Mouse (Mus musculus): Measurements from ENCODE around the gene Olfr826. TPM values are rescaled to one million over a fixed set of nuclear protein-coding genes. Genes with fewer than 3 reads are reported as not detected.
A peak's percentile ranks its signal among the peaks of the same experiment; 100 is the strongest.

The Olfr826 gene
- polyA plus RNA-seq (2014; fragmentation: Nextera tagmentation; extraction: Ambion mirVana): not detected in 2 replicates

GRCm38 (mm10) chr10:130184086-130184485 is at the start of gene Olfr826:
TSS of gene Olfr826 (minus strand) at chr10:130184186.
- H3K36me3 ChIP-seq (ENCODE audit: control insufficient read depth, insufficient read depth, low read length): no peaks in the 10 kb centered on the region
- no peak within 1 kb of the TSS for H3K9ac ChIP-seq (ENCODE audit: low read length)
- no peaks in the 10 kb centered on the region for H3K9me3 ChIP-seq (ENCODE audit: control insufficient read depth, low read length)
- ATAC-seq (ENCODE audit: insufficient read depth, low FRiP score, low TSS enrichment) (no peak), DNase-seq (ENCODE audit: low spot score) (no peak)
- H3K27ac ChIP-seq (ENCODE audit: low read depth, low read length): no peak within 1 kb of the TSS
- H3K4me2 ChIP-seq (ENCODE audit: low read depth): no peak within 1 kb of the TSS
- no peaks in the 10 kb centered on the region for H3K27me3 ChIP-seq (ENCODE audit: control insufficient read depth, insufficient read depth, low read length)
- WGBS: 66% methylated on average over 1 of the region's 1 CpGs
- no peaks in the 10 kb centered on the region for H3K4me1 ChIP-seq (ENCODE audit: control insufficient read depth, insufficient read depth, low read length)
- H3K4me3 ChIP-seq (ENCODE audit: low read depth, low read length): no peak within 1 kb of the TSS

- H3K9ac ChIP-seq (ENCODE audit: low read length): no peak overlapping the region
- no peaks in the 10 kb centered on the region for H3K36me3 ChIP-seq (ENCODE audit: control insufficient read depth, insufficient read depth, low read length)
- H3K4me1 ChIP-seq (ENCODE audit: control insufficient read depth, insufficient read depth, low read length): no peaks in the 10 kb centered on the region
- DNase-seq (ENCODE audit: low spot score) (no peak), ATAC-seq (ENCODE audit: insufficient read depth, low FRiP score, low TSS enrichment) (no peak)
- no peak overlapping the region for H3K27ac ChIP-seq (ENCODE audit: low read depth, low read length)
- no peak overlapping the region for H3K4me3 ChIP-seq (ENCODE audit: low read depth, low read length)
- H3K27me3 ChIP-seq (ENCODE audit: control insufficient read depth, insufficient read depth, low read length): no peaks in the 10 kb centered on the region
- H3K9me3 ChIP-seq (ENCODE audit: control insufficient read depth, low read length): no peaks in the 10 kb centered on the region
- no peak overlapping the region for H3K4me2 ChIP-seq (ENCODE audit: low read depth)
- WGBS: 67% methylated on average over 1 of the region's 1 CpGs
Observed at GRCm38 (mm10) chr10:130232117-130232516, 48.1 kb upstream of the Olfr826 start.

- 87% methylated on average over 5 of the region's 5 CpGs for WGBS
- DNase-seq (ENCODE audit: low spot score): no peak
Observed at GRCm38 (mm10) chr10:130229584-130229983, 45.6 kb upstream of the Olfr826 start.

GRCm38 (mm10) chr10:130228246-130228645 is 44.3 kb upstream of the Olfr826 start:
- no peaks in the 10 kb centered on the region for H3K9me3 ChIP-seq (ENCODE audit: control insufficient read depth, low read length)
- no peak overlapping the region for H3K9ac ChIP-seq (ENCODE audit: low read length)
- ATAC-seq (ENCODE audit: insufficient read depth, low FRiP score, low TSS enrichment): peak; percentile 80
- H3K27me3 ChIP-seq (ENCODE audit: control insufficient read depth, insufficient read depth, low read length): no peaks in the 10 kb centered on the region
- H3K27ac ChIP-seq (ENCODE audit: low read depth, low read length): no peak overlapping the region
- H3K4me3 ChIP-seq (ENCODE audit: low read depth, low read length): no peak overlapping the region
- H3K4me2 ChIP-seq (ENCODE audit: low read depth): no peak overlapping the region
- peak; percentile 67 for DNase-seq (ENCODE audit: low spot score)
- no peaks in the 10 kb centered on the region for H3K4me1 ChIP-seq (ENCODE audit: control insufficient read depth, insufficient read depth, low read length)
- WGBS: 0% methylated on average over 1 of the region's 1 CpGs
- H3K36me3 ChIP-seq (ENCODE audit: control insufficient read depth, insufficient read depth, low read length): no peaks in the 10 kb centered on the region

More at GRCm38 (mm10) chr10:130229584-130229983, 45.6 kb upstream of the Olfr826 start:
- H3K4me3 ChIP-seq (ENCODE audit: low read depth, low read length): no peak overlapping the region
- H3K4me1 ChIP-seq (ENCODE audit: control insufficient read depth, insufficient read depth, low read length): no peaks in the 10 kb centered on the region
- no peaks in the 10 kb centered on the region for H3K9me3 ChIP-seq (ENCODE audit: control insufficient read depth, low read length)
- H3K36me3 ChIP-seq (ENCODE audit: control insufficient read depth, insufficient read depth, low read length): no peaks in the 10 kb centered on the region
- no peak for ATAC-seq (ENCODE audit: insufficient read depth, low FRiP score, low TSS enrichment)
- H3K4me2 ChIP-seq (ENCODE audit: low read depth): no peak overlapping the region
- H3K27ac ChIP-seq (ENCODE audit: low read depth, low read length): no peak overlapping the region
- H3K27me3 ChIP-seq (ENCODE audit: control insufficient read depth, insufficient read depth, low read length): no peaks in the 10 kb centered on the region
- H3K9ac ChIP-seq (ENCODE audit: low read length): no peak overlapping the region

- Histone ChIP-seq H3K4me2 (ENCODE audit: low read depth) (no peak overlapping the region), H3K27me3 (ENCODE audit: control insufficient read depth, insufficient read depth, low read length) (no peaks in the 10 kb centered on the region), H3K4me1 (ENCODE audit: control insufficient read depth, insufficient read depth, low read length) (no peaks in the 10 kb centered on the region), H3K36me3 (ENCODE audit: control insufficient read depth, insufficient read depth, low read length) (no peaks in the 10 kb centered on the region), H3K9ac (ENCODE audit: low read length) (no peak overlapping the region), H3K27ac (ENCODE audit: low read depth, low read length) (no peak overlapping the region), H3K9me3 (ENCODE audit: control insufficient read depth, low read length) (no peaks in the 10 kb centered on the region), H3K4me3 (ENCODE audit: low read depth, low read length) (no peak overlapping the region)
- no peak for DNase-seq (ENCODE audit: low spot score)
- ATAC-seq (ENCODE audit: insufficient read depth, low FRiP score, low TSS enrichment): no peak
- WGBS: 87% methylated on average over 3 of the region's 3 CpGs
Observed at GRCm38 (mm10) chr10:130225034-130225433, 41.0 kb upstream of the Olfr826 start.

GRCm38 (mm10) chr10:130214303-130214702 is 30.3 kb upstream of the Olfr826 start, which contains the start of gene Olfr827:
TSS of gene Olfr827 (minus strand) at chr10:130214403.
- no peak for ATAC-seq (ENCODE audit: insufficient read depth, low FRiP score, low TSS enrichment)
- no peak within 1 kb of the TSS for H3K9ac ChIP-seq (ENCODE audit: low read length)
- H3K27ac ChIP-seq (ENCODE audit: low read depth, low read length): no peak within 1 kb of the TSS
- no peak for DNase-seq (ENCODE audit: low spot score)
- no peaks in the 10 kb centered on the region for H3K27me3 ChIP-seq (ENCODE audit: control insufficient read depth, insufficient read depth, low read length)
- no peaks in the 10 kb centered on the region for H3K4me1 ChIP-seq (ENCODE audit: control insufficient read depth, insufficient read depth, low read length)
- H3K9me3 ChIP-seq (ENCODE audit: control insufficient read depth, low read length): no peaks in the 10 kb centered on the region
- no peak within 1 kb of the TSS for H3K4me2 ChIP-seq (ENCODE audit: low read depth)
- H3K4me3 ChIP-seq (ENCODE audit: low read depth, low read length): no peak within 1 kb of the TSS
- 88% methylated on average over 1 of the region's 1 CpGs for WGBS
- no peaks in the 10 kb centered on the region for H3K36me3 ChIP-seq (ENCODE audit: control insufficient read depth, insufficient read depth, low read length)

GRCm38 (mm10) chr10:130166666-130167065 is 17.3 kb downstream of the Olfr826 start, which contains the start of gene Olfr825:
TSS of gene Olfr825 (minus strand) at chr10:130166766.
- H3K36me3 ChIP-seq (ENCODE audit: control insufficient read depth, insufficient read depth, low read length): no peaks in the 10 kb centered on the region
- no peaks in the 10 kb centered on the region for H3K9me3 ChIP-seq (ENCODE audit: control insufficient read depth, low read length)
- no peak within 1 kb of the TSS for H3K4me3 ChIP-seq (ENCODE audit: low read depth, low read length)
- H3K4me2 ChIP-seq (ENCODE audit: low read depth): no peak within 1 kb of the TSS
- ATAC-seq (ENCODE audit: insufficient read depth, low FRiP score, low TSS enrichment) (no peak), DNase-seq (ENCODE audit: low spot score) (no peak)
- no peaks in the 10 kb centered on the region for H3K27me3 ChIP-seq (ENCODE audit: control insufficient read depth, insufficient read depth, low read length)
- no peak within 1 kb of the TSS for H3K27ac ChIP-seq (ENCODE audit: low read depth, low read length)
- H3K9ac ChIP-seq (ENCODE audit: low read length): no peak within 1 kb of the TSS
- H3K4me1 ChIP-seq (ENCODE audit: control insufficient read depth, insufficient read depth, low read length): no peaks in the 10 kb centered on the region

GRCm38 (mm10) chr10:130165196-130165595 is 18.8 kb downstream of the Olfr826 start:
- no peaks in the 10 kb centered on the region for H3K36me3 ChIP-seq (ENCODE audit: control insufficient read depth, insufficient read depth, low read length)
- no peak for ATAC-seq (ENCODE audit: insufficient read depth, low FRiP score, low TSS enrichment)
- no peaks in the 10 kb centered on the region for H3K4me1 ChIP-seq (ENCODE audit: control insufficient read depth, insufficient read depth, low read length)

GRCm38 (mm10) chr10:130144121-130144520 is 39.9 kb downstream of the Olfr826 start:
- no peak for ATAC-seq (ENCODE audit: insufficient read depth, low FRiP score, low TSS enrichment)
- no peak for DNase-seq (ENCODE audit: low spot score)
- Histone ChIP-seq H3K4me3 (ENCODE audit: low read depth, low read length) (no peak overlapping the region), H3K36me3 (ENCODE audit: control insufficient read depth, insufficient read depth, low read length) (no peaks in the 10 kb centered on the region), H3K9ac (ENCODE audit: low read length) (no peak overlapping the region), H3K27me3 (ENCODE audit: control insufficient read depth, insufficient read depth, low read length) (no peaks in the 10 kb centered on the region), H3K4me1 (ENCODE audit: control insufficient read depth, insufficient read depth, low read length) (no peaks in the 10 kb centered on the region), H3K27ac (ENCODE audit: low read depth, low read length) (no peak overlapping the region), H3K4me2 (ENCODE audit: low read depth) (no peak overlapping the region), H3K9me3 (ENCODE audit: control insufficient read depth, low read length) (no peaks in the 10 kb centered on the region)
- WGBS: 80% methylated on average over 5 of the region's 5 CpGs

More at GRCm38 (mm10) chr10:130165196-130165595, 18.8 kb downstream of the Olfr826 start:
- H3K9me3 ChIP-seq (ENCODE audit: control insufficient read depth, low read length): no peaks in the 10 kb centered on the region
- no peak overlapping the region for H3K9ac ChIP-seq (ENCODE audit: low read length)
- H3K27ac ChIP-seq (ENCODE audit: low read depth, low read length): no peak overlapping the region
- H3K27me3 ChIP-seq (ENCODE audit: control insufficient read depth, insufficient read depth, low read length): no peaks in the 10 kb centered on the region
- H3K4me2 ChIP-seq (ENCODE audit: low read depth): no peak overlapping the region
- no peak for DNase-seq (ENCODE audit: low spot score)
- H3K4me3 ChIP-seq (ENCODE audit: low read depth, low read length): no peak overlapping the region
